Mouse (Mus musculus): Measurements from ENCODE around the gene Adh7. TPM values are rescaled to one million over a fixed set of nuclear protein-coding genes. Genes with fewer than 3 reads are reported as not detected.

The Adh7 gene
- polyA plus RNA-seq, 1 experiment from 2014 or later, result 31.3 TPM

DNA sequence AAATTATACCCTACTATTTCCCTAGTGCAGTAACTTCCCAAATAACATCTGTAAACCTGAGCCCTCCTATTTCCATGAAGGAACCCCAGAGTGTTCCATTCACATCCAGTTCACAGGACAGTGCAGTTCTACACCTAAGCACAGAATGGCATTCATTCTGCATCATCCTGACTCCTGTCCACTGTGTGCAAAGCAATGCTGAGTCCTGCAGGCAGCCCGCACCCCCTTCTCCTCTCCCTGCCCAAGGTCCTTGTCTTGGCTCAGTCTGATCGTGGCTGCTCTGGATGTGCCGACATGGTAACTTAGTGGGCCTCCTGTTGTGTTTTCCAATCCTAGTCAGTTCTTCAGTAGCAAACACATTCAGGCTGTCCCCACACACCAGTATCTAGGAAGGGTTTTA lies 12.7 kb downstream of the Adh7 start:
- Histone ChIP-seq H3K36me3 (ENCODE audit: control insufficient read depth, insufficient read depth, low read length) (no peaks in the 10 kb centered on the region), H3K9me3 (ENCODE audit: control insufficient read depth, low read length) (no peaks in the 10 kb centered on the region), H3K4me3 (ENCODE audit: low read depth, low read length) (no peak overlapping the region), H3K4me2 (replicated peaks; ENCODE audit: low read depth) (no peak overlapping the region), H3K27me3 (ENCODE audit: control insufficient read depth, insufficient read depth, low read length) (no peaks in the 10 kb centered on the region), H3K27ac (replicated peaks) (no peak overlapping the region), H3K4me1 (replicated peaks; ENCODE audit: control insufficient read depth, insufficient read depth) (no peaks in the 10 kb centered on the region), H3K9ac (ENCODE audit: low read length) (no peak overlapping the region)
- WGBS, result 88% methylated on average over 3 of the region's 3 CpGs
- no peak for TF ChIP-seq CTCF (IDR thresholded peaks at IDR 0.05; ENCODE audit: low read depth)
- TF ChIP-seq EP300 (optimal IDR thresholded peaks at IDR 0.05), result no peak
- ATAC-seq (ENCODE audit: low FRiP score, low TSS enrichment) (no peak), DNase-seq (ENCODE audit: low spot score) (no peak)

DNA sequence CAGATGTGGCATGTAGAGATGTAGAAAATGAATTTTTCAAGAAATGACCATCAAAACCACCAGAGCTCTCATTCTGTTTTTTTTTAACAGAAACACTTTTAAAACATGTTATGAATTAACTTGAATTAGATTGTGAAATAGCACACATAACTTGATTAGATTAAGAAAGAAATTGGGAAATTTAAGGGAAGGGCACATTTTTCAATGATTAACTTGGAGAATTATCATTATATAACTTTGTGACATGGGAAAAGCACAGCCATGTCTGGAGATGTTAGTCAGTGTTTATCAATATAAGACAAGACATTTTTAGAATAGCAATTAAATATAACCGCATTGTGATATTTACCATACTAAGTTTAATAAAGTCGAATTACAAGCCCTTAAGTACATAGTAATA lies 14.0 kb downstream of the Adh7 start:
- WGBS, result 74% methylated on average over 2 of the region's 2 CpGs
- no peak overlapping the region for H3K4me3 ChIP-seq (ENCODE audit: low read depth, low read length)
- DNase-seq (ENCODE audit: low spot score), result no peak
- no peak overlapping the region for H3K4me2 ChIP-seq (replicated peaks; ENCODE audit: low read depth)
- H3K36me3 ChIP-seq (ENCODE audit: control insufficient read depth, insufficient read depth, low read length), result no peaks in the 10 kb centered on the region
- no peaks in the 10 kb centered on the region for H3K4me1 ChIP-seq (replicated peaks; ENCODE audit: control insufficient read depth, insufficient read depth)
- ATAC-seq (ENCODE audit: low FRiP score, low TSS enrichment), result no peak
- H3K27ac ChIP-seq (replicated peaks), result no peak overlapping the region
- no peaks in the 10 kb centered on the region for H3K9me3 ChIP-seq (ENCODE audit: control insufficient read depth, low read length)
- no peak for TF ChIP-seq EP300 (optimal IDR thresholded peaks at IDR 0.05)
- TF ChIP-seq CTCF (IDR thresholded peaks at IDR 0.05; ENCODE audit: low read depth), result no peak
- no peak overlapping the region for H3K9ac ChIP-seq (ENCODE audit: low read length)
- no peaks in the 10 kb centered on the region for H3K27me3 ChIP-seq (ENCODE audit: control insufficient read depth, insufficient read depth, low read length)

DNA sequence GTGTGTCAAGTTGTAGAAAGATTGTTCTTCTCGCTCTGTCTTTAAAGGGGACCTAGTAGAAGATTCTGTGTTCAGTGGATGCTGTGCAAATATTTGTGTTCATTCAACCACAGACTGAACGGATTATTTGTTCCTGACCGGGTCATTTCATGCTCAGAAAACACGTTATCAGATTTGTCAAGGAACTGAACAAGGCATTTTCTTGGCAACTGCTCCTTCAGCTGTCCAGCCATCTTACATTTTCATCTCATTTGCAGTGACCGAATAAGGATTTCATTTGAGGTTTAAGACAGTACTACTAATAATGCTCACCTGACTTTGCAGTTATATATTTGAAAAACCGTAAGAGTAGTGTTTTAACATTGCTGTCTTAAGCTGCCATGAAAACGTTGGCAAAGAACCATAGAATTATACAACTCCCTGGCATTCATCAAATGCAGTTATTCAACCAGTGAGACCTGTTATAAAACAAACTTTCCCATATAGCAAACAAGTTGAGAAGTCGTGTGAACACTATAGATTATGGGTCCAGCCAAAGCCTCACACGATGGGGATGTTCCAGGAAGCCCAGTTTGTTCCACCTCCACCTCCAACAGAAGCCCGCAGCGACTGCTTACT lies 19.1 kb downstream of the Adh7 start:
- no peak overlapping the region for H3K4me3 ChIP-seq (ENCODE audit: low read depth, low read length)
- H3K27ac ChIP-seq (replicated peaks), result peak overlapping the region; percentile 69
- no peaks in the 10 kb centered on the region for H3K27me3 ChIP-seq (ENCODE audit: control insufficient read depth, insufficient read depth, low read length)
- no peaks in the 10 kb centered on the region for H3K36me3 ChIP-seq (ENCODE audit: control insufficient read depth, insufficient read depth, low read length)
- H3K9ac ChIP-seq (ENCODE audit: low read length), result no peak overlapping the region
- H3K9me3 ChIP-seq (ENCODE audit: control insufficient read depth, low read length), result no peaks in the 10 kb centered on the region
- H3K4me1 ChIP-seq (replicated peaks; ENCODE audit: control insufficient read depth, insufficient read depth), result no peaks in the 10 kb centered on the region
- no peak overlapping the region for H3K4me2 ChIP-seq (replicated peaks; ENCODE audit: low read depth)
- no peak for TF ChIP-seq CTCF (IDR thresholded peaks at IDR 0.05; ENCODE audit: low read depth)
- no peak for TF ChIP-seq EP300 (optimal IDR thresholded peaks at IDR 0.05)
- 41% methylated on average over 11 of the region's 11 CpGs for WGBS
- ATAC-seq (ENCODE audit: low FRiP score, low TSS enrichment), result 0 out of 2 replicates have a peak, but pooled peaks have one; percentile 32
- DNase-seq (ENCODE audit: low spot score), result peak; percentile 24

DNA sequence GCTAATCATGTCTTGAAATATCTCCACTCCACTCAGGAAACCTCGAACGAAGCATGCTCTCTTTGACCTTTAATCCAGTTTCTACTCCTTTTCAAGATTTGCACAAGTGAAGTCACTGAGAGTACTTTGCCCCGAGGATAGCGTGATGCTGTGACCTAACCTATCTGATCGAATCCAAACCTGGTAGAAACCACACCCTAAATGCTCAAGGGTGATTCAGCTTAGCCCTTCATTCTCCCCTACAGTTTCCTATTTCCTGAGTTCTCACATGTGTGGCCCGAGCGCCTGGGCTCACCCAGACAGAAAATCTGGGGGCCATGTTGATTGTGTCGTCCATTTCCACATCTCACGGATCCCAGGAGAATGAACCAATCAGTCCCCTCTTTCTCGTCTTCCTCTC lies 20.5 kb downstream of the Adh7 start:
- no peak for TF ChIP-seq CTCF (IDR thresholded peaks at IDR 0.05; ENCODE audit: low read depth)
- TF ChIP-seq EP300 (optimal IDR thresholded peaks at IDR 0.05), result no peak
- Histone ChIP-seq H3K9ac (ENCODE audit: low read length) (no peak overlapping the region), H3K27ac (replicated peaks) (no peak overlapping the region), H3K4me2 (replicated peaks; ENCODE audit: low read depth) (no peak overlapping the region), H3K4me3 (ENCODE audit: low read depth, low read length) (no peak overlapping the region), H3K9me3 (ENCODE audit: control insufficient read depth, low read length) (no peaks in the 10 kb centered on the region), H3K36me3 (ENCODE audit: control insufficient read depth, insufficient read depth, low read length) (no peaks in the 10 kb centered on the region), H3K27me3 (ENCODE audit: control insufficient read depth, insufficient read depth, low read length) (no peaks in the 10 kb centered on the region), H3K4me1 (replicated peaks; ENCODE audit: control insufficient read depth, insufficient read depth) (no peaks in the 10 kb centered on the region)
- DNase-seq (ENCODE audit: low spot score) (peak; percentile 36), ATAC-seq (ENCODE audit: low FRiP score, low TSS enrichment) (peak; percentile 92)
- WGBS, result 65% methylated on average over 10 of the region's 10 CpGs

DNA sequence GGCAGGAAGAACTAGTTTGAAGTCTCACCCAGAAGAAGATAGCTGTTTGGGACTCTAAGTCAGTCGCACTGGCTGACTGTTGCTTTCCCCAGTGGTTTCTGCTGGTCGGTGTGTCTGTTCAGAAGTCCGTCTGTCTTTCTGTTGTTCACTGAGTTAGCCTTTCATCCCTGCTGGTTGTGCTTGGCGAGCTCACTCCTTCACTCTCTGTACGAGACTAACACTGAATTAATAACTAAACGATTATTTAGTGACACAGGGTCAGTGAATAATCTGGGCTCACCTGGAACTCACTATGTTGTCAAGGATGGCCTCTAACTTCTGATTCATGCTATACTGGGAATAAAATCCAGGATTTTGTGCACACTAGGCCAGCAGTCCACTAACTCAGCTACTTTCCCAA lies 21.9 kb downstream of the Adh7 start:
- no peaks in the 10 kb centered on the region for H3K27me3 ChIP-seq (ENCODE audit: control insufficient read depth, insufficient read depth, low read length)
- no peaks in the 10 kb centered on the region for H3K36me3 ChIP-seq (ENCODE audit: control insufficient read depth, insufficient read depth, low read length)
- H3K27ac ChIP-seq (replicated peaks), result no peak overlapping the region
- H3K4me2 ChIP-seq (replicated peaks; ENCODE audit: low read depth), result no peak overlapping the region
- TF ChIP-seq EP300 (optimal IDR thresholded peaks at IDR 0.05) (no peak), CTCF (IDR thresholded peaks at IDR 0.05; ENCODE audit: low read depth) (no peak)
- H3K4me1 ChIP-seq (replicated peaks; ENCODE audit: control insufficient read depth, insufficient read depth), result no peaks in the 10 kb centered on the region
- DNase-seq (ENCODE audit: low spot score) (no peak), ATAC-seq (ENCODE audit: low FRiP score, low TSS enrichment) (no peak)
- H3K4me3 ChIP-seq (ENCODE audit: low read depth, low read length), result no peak overlapping the region
- 86% methylated on average over 6 of the region's 6 CpGs for WGBS
- no peak overlapping the region for H3K9ac ChIP-seq (ENCODE audit: low read length)
- H3K9me3 ChIP-seq (ENCODE audit: control insufficient read depth, low read length), result no peaks in the 10 kb centered on the region

DNA sequence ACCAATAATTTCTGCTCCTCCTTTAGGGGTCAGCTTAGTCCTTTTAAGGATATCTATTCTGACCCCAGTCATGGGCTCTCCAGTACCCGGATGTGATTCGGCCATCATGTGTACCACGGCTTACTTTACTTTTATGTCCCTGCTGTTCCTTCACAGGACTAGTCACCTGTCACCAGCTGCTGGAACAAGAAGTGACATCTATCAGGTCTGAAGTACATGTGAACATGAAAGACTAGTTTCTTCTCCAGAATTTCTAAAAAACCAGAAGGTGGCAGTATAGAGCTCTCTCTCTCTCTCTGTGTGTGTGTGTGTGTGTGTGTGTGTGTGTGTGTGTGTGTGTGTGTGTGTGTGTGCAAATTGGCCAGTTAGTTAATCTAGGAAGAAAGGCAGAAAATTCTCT lies 22.9 kb downstream of the Adh7 start:
- 87% methylated on average over 3 of the region's 3 CpGs for WGBS
- DNase-seq (ENCODE audit: low spot score), result peak; percentile 35

More for the DNA sequence above, 22.9 kb downstream of the Adh7 start:
- Histone ChIP-seq H3K4me2 (replicated peaks; ENCODE audit: low read depth) (no peak overlapping the region), H3K36me3 (ENCODE audit: control insufficient read depth, insufficient read depth, low read length) (no peaks in the 10 kb centered on the region), H3K9me3 (ENCODE audit: control insufficient read depth, low read length) (no peaks in the 10 kb centered on the region), H3K27ac (replicated peaks) (no peak overlapping the region), H3K4me3 (ENCODE audit: low read depth, low read length) (no peak overlapping the region), H3K4me1 (replicated peaks; ENCODE audit: control insufficient read depth, insufficient read depth) (no peaks in the 10 kb centered on the region), H3K27me3 (ENCODE audit: control insufficient read depth, insufficient read depth, low read length) (no peaks in the 10 kb centered on the region), H3K9ac (ENCODE audit: low read length) (no peak overlapping the region)
- no peak for ATAC-seq (ENCODE audit: low FRiP score, low TSS enrichment)
- TF ChIP-seq CTCF (IDR thresholded peaks at IDR 0.05; ENCODE audit: low read depth) (peak; percentile 72), EP300 (optimal IDR thresholded peaks at IDR 0.05) (no peak)
